Mouse (Mus musculus): Measurements from ENCODE around the gene Ifnlr1.
"Not testable (repeated sequence)": the region's sequence is repeated elsewhere in the genome, so short reads cannot be mapped to it uniquely, and the experiment has no call there.

The Ifnlr1 gene

DNA sequence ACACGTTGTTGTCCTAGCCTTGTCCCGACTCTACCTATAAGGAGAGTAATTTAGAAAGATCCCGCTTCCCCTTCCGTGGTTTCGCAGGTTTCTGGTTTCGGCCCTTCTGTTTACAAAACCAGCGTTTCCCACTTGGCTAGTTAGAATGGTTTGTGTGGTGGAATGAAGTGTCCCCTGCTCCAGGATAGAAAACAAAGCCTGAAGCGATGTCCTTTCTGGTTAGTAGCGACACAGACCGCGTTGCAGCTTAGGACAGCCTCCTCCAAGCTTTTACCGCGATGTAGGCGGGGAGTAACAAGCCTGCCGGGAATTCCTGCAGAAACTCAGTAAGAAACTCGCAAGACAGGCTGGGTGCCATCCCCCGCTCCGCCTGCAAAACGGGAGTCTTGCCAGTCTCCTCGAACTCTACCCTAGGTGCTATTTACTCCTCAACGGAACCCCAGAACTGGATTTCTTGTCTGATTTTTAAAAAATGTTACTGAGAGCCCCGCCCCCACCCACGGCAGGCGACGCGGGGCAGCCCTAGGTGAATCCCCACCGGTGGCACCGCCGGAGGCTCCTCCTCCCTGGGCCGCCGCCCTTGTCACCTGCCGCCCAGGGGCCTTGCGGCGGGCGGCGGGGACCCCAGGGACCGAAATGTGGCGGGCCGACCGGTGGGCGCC lies at the start of gene Ifnlr1:
Gene Ifnlr1 (plus strand): TSS at position 382 of the 662 bp plus-strand sequence.
- peak; percentile 53 for DNase-seq

DNA sequence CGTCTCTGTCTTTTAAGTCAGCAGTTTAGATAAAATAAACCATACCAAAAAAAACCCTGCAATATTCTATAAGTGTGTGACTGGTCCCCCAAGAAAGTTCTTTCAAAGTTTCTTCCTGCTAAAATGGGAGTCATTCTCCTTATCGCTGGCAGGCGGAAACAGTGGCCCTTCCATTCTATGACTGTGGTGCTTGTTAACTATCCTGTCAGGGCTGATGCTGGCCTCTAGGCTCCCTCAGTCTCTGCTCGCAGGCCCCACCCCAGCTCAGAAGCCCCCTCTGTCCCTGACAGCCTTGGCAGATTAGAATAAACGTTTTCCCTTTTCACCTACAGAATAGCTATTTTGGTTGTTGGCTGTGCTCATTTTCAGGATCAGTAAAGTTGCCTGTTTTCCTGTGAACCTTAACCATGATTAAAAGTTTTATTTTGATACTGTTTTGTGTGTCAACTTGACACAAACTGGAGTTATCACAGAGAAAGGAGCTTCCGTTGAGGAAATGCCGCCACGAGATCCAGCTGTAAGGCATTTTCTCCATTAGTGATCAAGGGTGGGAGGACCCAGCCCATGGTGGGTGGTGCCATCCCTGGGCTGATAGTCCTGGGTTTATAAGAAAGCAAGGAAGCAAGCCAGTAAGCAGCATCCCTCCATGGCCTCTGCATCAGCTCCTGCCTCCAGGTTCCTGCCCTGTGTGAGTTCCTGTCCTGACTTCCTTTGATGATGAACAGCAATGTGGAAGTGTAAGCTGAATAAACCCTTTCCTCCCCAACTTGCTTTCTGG lies 44.6 kb upstream of the Ifnlr1 start:
- not testable (repeated sequence) for DNase-seq

DNA sequence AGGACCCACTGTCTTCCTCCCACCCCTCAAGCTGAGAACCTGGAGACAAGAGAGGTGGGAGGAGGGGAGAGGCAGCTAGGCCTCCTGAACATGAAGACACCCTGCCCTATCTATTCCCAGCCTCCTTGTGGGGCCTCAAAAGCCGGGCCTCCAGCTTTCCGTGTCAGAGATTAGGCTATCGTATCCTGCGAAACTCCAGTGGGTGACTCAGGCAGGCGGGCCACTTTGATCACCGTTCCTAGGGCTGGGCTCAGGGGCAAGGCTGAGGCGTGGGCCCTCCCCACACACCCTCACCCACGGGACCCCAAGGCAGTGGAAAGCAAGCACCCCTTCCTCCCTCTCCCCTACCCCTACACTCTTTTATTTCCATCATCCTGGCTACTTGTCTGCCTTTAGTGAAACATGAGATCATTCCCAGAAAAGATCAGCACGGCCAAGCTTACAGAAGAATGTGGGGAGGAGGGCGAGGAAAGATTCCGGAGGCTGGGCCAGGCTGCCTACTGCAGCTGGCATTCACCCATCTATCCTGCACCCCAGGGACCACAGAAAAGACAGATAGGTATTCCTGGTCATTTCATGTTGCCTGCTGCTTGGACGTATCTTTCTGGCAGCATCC lies 41.0 kb upstream of the Ifnlr1 start:
- no peak for DNase-seq

DNA sequence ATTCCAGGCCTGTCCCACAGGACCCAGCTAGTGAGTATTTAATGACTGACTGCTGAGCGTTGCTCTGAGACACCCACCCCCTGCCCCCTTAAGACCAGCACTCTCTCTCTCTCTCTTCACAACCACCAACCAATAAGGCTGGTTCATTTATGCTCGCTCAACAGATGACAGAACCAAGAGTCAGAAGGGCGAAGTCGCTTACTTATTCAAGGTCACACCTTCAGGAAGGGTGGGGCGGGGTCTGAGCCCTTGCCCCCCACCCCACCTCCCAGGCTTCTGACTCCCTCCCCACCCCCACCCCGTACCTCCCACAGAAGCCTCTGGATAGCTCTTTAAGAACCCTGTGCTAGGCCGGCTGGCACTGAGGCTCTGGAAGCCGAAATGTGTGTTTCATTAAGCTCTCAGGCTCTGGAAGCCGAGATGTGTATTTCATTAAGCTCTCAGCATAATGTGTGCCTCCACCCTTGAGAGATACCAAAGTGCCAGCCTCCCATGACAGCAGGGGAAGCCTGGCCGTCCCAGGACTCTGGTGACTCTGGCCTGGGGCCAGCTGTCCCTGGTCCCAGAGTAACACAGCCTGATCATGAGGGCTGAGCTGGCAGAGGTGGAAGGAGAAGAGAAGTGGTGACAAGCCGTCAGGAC lies 33.0 kb upstream of the Ifnlr1 start:
- DNase-seq = peak; percentile 31

DNA sequence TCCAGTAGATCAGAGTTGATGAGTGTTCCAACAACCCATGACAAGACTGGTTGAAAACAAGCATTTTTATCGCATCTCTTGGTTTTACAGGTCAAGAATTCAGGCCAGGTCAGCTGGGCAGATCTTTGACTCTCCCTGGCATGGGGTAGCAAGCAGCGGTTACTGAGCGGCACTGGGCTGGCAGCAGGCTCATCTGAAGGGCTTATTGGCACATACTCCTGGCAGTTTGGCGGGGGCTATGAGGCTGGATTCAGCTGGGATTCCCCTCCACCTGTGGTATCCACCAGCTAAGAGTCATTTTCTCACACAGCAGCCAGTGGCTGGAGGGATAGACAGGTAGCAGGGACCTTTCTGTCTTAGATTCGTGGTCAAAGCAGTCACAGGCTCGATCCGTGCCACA lies 32.1 kb upstream of the Ifnlr1 start:
- no peak for DNase-seq

DNA sequence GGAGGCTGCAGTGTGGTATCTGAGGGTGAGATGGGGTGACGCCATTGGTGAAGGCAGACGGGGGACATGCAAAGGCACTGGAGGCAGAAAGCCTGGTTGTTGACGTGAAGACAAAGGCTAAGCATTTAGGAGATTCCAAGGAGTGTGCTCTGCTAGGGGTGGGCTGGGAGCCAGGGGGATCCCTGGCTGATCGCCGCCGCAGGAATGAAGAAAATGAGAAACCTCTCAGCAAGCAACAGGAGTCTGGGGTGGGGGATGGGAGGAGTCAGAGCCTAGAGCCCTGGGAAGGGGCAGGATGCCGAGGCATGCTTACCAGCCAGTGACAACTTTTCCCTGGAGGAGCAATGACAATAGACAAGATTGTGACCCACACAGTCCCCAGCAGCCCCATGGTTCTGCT lies 30.6 kb upstream of the Ifnlr1 start:
- DNase-seq = peak; percentile 67

DNA sequence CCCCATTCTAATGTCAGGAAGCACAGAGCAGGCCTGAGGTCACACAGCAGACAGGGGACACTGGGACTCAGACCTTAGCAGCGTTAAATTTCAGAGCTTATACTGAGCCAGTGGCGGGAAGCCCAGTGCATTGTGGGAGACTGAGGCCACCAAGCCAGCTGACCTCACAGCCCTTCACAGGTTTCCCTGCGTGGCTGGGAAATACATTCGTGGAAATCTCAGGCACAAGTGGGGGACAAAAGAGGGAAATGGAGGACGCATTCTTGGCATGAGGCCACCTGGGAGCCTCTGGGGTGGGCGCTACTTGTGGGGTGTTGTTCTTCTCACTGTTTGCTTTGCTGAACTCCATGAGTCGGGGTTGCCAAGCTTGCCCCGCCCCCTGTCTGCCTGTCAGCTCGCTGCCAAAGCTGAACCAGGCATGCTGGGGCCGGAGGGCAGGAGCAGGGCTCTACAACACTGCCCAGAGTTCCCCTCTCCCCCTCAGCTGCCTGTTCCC lies 29.9 kb upstream of the Ifnlr1 start:
- DNase-seq = peak; percentile 66

DNA sequence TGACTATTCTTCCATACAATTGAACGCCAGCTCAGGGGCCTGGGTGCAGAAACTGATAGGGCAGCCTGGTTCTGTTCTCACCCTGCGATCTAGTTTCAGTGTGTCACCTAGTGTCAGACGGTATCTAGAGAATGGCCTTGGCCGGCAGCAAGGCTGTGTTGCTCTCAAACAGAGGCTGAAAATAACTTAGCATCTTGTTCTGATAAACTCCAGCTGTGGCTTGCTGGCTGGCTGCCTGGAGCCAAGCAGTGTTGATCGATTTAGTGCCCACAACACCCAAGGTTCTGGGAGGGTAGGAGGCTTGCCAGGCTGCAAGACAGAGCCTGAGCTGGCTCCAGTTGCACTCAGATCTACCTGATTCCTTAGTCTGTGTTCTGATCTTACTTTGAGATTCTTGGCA lies 27.6 kb upstream of the Ifnlr1 start:
- DNase-seq = peak; percentile 57

DNA sequence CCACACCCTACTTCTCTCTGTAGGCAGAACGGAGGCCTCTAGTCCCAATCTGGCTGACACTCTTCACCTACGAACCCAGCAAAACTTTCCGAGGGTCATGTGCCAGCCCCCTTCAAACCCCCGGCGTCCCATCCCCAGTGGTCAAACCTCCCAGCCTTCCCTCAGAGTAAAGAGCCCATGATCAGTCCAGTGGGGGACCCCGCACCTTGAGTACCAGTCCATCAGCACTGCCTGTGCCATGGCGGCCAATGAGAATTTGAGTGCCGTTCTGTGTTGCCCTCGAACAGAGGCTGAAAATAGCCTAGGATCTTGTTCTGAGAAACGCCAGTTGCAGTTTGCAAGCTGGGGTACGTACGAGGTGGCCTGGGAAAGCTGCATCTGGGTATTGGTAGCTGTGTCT lies 27.2 kb upstream of the Ifnlr1 start:
- no peak for DNase-seq

DNA sequence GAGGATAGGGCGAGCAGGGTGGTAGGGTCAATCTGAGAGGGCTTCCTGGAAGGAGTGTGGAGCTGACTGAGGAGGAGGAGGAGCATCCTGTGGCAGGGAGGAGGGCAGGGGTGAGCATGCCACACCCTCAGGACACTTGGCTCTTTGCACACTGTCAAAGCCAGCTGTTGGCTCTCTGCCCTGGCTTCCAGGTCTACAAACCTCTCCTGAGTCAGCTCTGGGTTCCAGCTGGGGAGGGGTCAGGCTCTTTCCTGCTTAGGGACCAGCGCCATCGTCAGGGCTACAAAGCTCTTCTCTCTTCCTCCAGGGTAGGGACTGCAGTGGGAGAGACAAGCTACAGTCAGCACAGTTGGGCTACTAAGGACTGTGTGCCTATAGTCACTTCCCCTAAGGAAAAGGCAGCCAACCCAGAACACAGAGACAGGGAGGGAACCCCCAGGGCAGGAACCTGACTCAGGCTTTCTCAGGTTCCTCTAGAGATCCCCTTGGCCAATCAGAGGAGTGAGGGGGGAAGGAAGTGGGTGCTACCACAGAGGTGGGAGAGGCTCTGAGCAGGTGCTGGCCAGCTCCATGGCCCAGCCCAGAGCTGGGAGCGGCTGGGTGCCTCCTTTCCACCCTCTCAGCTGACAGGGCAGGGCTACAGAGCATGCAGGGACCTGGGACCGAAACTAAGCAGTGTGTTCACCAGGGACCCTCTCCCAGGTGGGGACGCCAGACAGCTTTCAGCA lies 24.8 kb upstream of the Ifnlr1 start:
- peak; percentile 41 for DNase-seq

DNA sequence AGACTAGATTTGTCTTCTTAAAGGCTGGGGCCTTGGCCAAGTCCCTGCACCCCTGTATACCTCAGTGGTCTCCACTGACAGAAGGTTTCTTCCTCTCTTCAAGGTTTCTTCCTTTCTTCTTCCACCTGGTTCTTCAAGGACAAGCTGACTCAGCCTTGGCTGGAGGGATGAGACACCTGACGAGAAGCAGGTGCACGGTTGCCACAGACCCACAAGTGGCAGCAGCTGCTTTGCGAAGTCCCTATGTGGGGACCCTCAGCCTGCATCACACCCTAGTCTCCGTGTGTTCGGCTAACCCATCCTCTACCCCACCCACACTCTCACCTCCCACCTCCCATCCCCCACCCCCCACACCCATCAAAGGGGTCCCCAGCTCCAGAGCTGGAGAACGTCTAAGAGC lies 24.1 kb upstream of the Ifnlr1 start:
- no peak for DNase-seq

DNA sequence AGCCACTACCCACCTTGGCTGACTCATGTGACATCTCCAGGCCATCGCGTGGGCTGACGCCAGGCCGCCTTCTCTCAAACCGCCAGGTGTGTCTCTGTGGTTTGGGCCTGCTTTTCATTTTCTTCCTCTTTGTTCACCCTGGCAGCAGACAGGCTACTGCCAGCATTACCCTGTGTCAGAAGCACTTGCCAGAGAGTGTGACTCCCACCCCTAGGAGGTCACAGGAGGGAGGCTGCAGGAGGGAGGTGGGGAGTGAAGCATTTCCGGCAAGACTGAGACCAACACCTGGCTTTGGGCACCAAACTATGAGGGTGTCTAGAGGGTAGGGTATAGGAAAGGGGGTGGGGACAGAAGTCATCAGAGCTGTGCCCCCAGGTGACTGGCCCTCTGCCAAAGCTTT lies 21.4 kb upstream of the Ifnlr1 start:
- no peak for DNase-seq

DNA sequence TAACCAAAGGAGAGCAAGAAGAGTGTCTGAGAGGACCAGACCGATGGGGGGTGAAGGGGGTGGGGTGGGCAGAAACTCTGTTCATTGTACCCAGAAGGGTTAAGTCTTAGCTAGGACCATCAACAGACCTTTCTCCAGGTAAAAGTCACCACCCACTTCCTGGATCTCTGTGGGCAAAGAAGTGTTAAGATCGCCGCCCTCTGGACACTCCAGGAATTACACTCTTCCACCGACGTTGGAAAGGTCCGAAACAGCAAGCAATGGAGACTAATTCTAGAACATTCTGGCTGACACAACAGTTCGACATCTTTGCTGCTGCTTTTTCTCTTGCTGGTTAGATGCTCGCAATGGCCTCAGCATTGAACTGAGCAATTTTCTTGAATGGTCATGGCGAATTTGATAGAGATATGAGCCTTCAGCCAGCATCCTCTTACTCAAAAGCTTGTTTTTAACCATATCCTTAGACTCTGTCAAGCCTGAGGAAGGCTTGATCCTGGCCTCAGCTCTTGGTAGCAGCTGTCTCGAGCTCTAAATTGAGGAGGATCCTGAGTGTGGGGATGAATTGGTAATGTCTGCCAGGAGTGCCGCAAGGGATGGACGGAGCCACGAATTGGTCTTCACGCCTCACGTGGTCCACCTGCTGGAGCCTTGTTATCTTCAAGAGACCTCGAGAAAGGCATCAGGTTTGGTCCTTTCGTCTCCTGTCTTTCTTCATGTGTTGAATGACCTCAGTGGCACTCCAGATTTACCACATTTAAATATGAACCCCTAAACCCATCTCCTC lies 19.7 kb upstream of the Ifnlr1 start:
- DNase-seq = peak; percentile 59

DNA sequence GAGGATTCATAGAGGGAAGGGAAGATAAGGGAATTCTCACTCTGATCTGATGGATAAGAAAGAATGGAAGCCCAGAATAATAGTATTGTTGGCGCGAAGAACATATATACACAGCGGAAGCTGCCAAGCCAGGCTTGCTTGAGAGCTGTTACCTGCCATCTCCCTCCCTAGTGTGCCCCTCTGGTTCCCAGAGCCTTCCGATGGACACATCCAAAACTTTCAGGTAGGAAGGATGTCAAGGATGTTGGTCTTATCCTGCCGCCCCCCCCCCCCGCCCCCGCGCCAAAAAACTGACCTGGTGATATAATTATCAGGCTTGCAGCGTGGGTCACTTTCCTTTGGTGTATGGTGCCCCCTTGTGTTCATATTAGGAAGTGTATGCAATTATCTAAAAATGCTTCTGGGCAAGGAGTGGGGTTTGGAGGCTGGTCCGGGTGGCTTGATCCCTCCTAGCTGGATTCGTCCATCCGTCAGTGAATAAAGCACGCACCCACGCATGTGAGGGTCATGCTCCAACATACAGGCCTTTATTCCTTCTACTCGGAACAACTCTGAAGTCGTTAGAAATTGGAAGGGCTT lies 18.7 kb upstream of the Ifnlr1 start:
- peak; percentile 70 for DNase-seq

DNA sequence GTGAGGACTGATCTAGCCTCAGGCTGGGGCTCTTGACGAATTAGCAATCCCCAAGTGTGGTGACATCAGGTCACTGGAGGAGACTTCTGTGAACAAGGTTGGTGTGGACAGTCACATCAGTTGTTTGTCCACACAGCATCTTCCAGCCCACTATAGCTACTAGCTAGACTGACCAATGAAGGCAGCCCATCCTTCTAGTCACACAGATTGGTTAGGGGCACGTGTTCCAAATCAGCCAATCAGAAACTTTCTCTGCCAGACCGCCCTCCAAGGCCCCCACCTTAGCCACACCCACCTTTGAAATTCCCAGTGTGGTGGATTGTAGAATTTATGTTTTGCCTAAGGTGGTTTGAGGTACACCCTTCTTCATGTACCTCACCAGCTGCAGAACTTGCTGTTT lies 12.6 kb upstream of the Ifnlr1 start:
- DNase-seq = no peak

DNA sequence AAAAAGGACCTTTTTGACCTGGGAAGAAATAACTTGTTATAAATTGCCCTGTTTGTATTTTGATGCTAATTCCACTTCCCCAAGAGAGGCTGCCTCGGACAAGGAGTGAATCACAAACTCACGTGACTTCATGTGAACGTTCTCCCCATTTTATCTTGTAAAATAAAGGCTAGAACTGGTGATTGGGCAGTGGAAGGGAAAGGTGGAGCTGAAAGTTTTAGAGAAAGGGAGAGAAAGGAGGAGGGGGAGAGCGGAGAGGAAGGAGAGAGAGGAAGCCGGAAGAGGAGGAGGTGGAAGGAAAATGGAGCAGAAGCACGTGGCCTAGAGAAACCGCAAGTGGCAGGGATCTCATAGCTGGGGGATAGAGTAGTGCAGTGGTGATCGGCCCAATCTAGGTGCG lies 11.1 kb upstream of the Ifnlr1 start:
- DNase-seq = no peak

DNA sequence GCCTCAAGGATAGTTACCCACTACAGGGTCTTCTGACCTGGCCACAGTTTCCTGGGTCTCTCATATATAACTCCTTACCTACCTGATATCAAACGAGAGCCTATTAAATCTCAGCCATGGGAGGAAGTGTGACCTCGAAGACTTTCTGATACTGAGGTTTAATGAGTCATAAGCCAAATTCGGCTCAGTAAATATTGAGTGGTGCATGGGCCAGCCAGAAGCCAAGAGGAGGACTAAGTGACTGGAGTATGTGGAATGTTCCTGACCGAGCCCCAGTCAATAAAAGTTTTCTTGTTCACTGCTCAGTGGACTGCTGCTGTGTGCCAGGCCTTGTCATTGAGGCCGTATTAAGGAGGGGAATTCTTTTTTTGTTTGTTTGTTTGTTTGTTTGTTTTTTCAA lies 9.6 kb upstream of the Ifnlr1 start:
- peak; percentile 30 for DNase-seq

DNA sequence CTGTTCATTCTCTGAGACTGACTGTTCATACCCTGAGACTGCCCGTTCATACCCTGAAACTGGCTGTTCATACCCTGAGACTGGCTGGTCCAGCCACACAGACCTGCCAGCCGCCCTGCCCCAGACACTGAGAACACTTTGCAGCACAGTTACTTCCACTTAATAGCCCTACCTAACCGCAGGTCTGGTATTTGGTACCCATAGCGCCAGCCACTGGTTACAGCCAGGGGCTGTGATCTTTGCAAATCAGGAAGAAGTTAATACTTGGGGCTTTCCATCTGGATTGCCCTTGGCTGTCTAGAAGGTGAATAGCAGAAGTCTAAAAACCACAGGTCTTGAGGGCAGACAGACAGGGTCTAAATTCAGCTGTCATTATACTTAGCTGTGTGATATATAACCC lies 6.8 kb upstream of the Ifnlr1 start:
- DNase-seq = no peak

DNA sequence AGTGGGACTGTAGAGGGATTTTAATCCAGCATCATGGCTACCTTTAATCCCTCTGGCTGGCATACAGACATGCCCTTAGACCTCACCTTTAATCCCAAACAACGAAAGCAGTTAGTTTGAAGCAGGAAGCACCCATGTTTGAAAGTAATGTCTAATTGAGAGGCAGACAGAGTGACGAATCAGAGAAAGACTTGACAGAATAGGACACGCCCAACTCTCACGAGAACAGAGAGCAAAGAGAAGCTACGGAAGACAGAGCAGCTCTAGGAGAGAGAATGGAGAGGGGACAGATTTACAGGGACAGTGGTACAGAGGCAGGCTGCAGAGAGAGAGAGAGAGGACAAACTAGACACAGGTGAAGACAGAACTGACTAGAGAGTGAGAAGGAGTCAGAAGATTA lies 4.3 kb upstream of the Ifnlr1 start:
- DNase-seq = no peak

DNA sequence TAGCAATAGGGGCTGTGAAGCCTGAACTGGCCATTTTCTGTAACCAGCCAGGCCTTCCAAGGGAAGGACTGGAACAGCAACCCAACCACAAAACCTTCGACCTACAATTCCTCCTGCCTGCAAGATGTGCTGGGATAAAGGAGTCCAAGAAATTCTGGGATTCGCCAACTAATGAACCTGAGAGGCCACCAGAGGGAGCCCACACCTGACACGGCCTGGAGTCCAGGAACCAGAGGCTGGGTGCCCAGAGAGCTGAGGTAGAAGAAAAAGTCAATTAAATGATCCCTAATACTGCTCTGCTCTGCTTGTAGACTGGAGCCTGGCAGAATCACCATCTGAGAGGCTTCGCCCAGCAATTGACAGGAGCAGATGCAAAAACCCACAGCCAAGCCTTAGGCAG lies 2.5 kb upstream of the Ifnlr1 start:
- DNase-seq = peak; percentile 61

DNA sequence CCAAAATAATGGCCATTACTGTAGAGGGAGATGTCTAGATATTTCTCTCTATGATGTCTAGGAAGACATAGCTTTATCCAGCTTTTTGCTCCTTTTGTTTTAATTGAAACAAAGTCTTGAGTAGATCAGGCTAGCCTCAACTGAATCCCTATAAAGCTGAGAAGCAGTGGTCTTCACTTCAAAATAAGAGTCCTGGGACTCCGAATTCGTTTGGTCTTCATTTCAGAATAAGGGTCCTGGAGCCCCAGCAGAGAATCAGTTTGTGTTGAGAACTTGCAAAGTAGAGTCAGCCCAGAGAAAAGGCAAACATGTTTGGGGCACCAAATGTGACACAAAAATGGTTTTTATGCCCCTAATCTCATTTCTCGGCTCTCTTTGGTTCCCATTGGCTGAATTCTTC lies 1.4 kb upstream of the Ifnlr1 start:
- DNase-seq = no peak

DNA sequence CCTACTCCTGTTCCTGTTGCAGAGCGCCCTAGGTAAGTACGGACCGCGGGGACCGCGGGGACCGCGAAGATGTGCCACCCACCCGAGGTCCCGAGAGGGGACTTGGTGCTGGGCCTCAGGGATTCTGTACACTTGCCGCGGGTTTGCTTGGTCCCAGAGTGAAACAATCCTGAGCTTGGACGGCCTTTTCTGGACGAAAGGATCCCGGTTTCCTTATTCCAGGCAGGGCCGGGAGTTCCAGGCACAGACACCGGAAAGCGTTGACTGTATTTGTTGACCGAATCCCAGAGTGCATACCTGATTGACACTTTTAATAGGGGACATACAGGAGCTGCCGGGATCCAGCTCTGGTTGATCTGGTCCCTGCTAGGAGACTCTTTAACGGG lies 474 bp downstream of the Ifnlr1 start:
- DNase-seq = no peak
